Mouse (Mus musculus): ENCODE measurements at regions not wholly inside any gene's neighbourhood (a gene's known extent, or its start where the extent isn't known, plus 50 kb on each side); places are given as distances from the start of the nearest gene placed in this dataset.

DNA sequence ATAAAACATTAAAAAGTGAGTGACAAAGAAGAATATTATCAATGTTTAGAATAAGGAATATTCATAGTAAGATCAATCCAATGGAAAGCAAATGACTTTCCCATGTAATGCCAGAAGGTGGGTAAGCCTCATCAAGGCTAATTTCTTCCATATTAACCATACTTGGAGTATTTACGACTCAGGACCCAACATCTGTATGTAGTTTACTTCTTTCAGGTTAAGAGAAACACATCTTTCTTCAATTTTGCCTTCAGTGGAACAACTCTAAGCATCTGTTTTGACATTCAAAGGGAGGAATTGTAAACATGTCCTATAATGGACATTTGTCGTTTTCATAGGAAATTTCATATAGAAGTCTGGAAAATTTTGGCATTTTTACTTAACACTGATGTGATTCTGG lies 1047.8 kb upstream of the Gm7489 start:
- no peak for TF ChIP-seq POLR2A (IDR thresholded peaks at IDR 0.05; ENCODE audit: insufficient read length, low read depth)
- no peak for TF ChIP-seq POLR2AphosphoS2 (IDR thresholded peaks at IDR 0.05; ENCODE audit: insufficient read length, low read depth)
- no peak for TF ChIP-seq MAX (IDR thresholded peaks at IDR 0.05; ENCODE audit: low read depth)
